Mouse (Mus musculus) megakaryocyte, adult 5-6 weeks (primary cell): ENCODE data around the gene Gm20388. TPM values are rescaled to one million over a fixed set of nuclear protein-coding genes. Genes with fewer than 3 reads are reported as not detected.
"Not testable (repeated sequence)": the region's sequence is repeated elsewhere in the genome, so short reads cannot be mapped to it uniquely, and the experiment has no call there.

Source experiments
- ATAC-seq: 2 replicates; pipeline ENCODE4 v1.8.0; 2016; ENCODE audit warnings: mild to moderate bottlenecking, inconsistent platforms; ENCODE audit not compliant: poor library complexity, severe bottlenecking
- total RNA-seq, 2 experiments: library from RNA; stranded (forward) in 1 of 2; stranded (reverse) in 1 of 2; fragments of 153-499, 151-499 nt in 1 of 2; fragments of 221-1000, 200-1000 nt in 1 of 2; gene quantifications; 2 replicates each; pipeline versions ENCODE4 v1.2.3 to v1.2.4; 2015 to 2017

The Gm20388 gene
- total RNA-seq, 2 experiments from 2014 or later = 7.6 to 15.5 TPM

DNA sequence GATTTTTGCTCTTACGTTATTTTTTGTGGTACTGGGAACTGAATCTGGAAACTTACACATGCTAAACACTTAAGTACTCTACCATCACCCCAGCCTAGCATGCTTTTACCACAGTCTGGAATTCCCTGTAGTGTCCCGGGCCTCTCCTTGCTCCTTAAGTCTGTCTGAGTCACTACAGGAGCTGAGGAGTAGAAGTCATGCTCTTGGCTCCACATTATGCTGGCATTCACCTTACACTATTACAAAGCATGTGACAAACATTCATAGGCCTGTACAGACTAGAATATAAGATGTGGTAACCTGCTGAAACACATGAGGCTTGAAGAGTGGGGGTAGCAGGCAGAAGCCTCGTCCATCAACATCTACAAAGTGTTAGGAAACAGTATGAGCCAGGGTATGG, 3112.1 kb downstream of the Gm20388 start:
- ATAC-seq = no peak

DNA sequence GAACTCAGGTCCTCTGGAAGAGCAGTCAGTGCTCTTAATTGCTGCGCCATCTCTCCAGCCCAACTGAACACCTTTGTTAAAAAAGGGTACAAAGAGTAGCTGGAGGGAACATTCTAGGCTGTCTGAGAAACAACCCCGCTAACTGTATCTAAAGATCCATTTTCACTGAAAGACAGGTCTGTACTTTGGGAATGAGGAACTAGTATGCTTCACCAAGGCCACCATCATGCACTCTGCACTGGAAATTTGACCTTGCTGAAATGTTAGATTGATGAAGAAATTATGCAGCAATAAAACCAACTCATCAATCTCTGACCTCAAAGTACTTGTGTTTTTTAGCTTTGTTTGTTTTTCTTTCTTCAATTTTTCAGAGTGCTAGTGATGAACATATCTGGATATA, 3113.6 kb downstream of the Gm20388 start:
- no peak for ATAC-seq

DNA sequence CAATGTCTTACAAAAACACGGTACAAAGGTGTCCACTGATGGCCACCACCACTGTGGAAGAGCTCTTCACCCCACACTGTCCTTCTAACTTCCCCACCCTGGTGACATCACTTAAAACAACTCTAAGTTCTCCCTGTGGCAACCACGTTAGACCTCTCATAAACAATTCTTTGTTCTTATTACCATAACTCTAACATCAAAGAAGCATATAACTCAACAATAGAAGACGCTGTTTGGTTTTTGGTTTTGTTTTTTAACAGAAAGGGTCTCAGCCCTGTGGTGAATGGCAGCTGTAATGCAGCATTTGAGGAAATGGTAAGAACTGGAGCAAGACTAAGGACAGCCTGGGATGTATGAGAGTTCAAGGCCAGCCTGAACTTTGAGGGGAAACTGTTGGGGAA, 3115.3 kb downstream of the Gm20388 start:
- peak; percentile 52 for ATAC-seq

GRCm38 (mm10) chr8:123027786-123028185, 3117.1 kb downstream of the Gm20388 start:
- ATAC-seq = no peak

GRCm38 (mm10) chr8:123030091-123030490, 3119.4 kb downstream of the Gm20388 start:
- not testable (repeated sequence) for ATAC-seq

GRCm38 (mm10) chr8:123031321-123031978, 3120.8 kb downstream of the Gm20388 start:
- no peak for ATAC-seq

DNA sequence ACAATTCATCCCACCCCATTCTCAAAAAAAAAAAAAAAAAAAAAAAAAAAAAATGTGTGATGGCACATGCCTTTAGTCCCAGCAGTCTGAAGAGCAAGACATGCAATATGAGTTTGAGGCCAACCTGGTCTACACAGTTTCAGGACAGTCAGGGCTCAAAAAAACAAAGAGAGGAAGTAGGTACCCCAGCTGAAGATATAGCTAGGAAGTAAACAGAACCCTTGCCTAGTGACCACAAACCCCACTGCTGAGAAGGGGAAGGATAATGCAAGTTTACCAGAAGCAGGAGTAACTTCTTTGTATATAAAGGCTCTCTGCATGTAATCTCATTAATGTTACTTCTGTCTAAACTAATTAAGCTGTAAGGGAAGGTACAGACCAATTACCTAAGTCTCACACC, 3122.1 kb downstream of the Gm20388 start:
- peak; percentile 78 for ATAC-seq

DNA sequence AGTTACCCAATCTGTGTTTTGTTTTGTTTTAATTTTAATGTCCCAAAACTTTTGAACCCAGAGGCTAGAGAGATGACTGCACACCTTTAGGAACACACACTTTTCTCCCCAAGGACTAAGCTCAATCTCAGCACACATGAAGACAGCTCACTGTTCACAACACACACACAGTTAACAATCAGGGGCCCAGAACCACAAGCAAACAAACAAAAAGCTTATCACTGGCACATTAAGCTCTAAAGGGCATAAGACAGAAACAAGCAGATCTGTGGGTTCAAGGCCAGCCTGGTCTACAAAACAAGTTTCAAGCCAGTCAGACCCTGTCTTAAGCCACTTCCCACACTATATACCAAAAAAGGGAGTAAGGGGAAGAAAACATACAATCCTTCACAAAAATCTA, 3122.8 kb downstream of the Gm20388 start:
- ATAC-seq = no peak

DNA sequence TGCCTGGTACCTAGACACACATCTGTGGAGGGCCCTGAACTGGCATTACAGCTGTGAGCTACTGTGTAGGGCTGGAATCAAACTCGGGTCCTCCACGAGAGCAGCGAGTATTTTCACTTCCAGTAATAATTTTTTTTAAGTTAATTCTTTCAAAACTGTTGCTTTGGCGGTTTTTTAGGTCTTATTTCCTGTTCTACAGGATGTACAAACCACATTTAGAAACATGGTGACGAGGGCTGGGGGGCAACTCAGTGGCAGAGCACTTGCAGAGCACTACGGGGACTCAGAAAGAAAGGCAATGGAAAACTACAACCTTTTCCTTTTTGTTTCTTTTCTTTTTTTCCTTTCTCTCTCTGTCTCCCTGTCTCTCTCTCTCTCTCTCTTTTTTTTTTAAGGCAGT, 3123.5 kb downstream of the Gm20388 start:
- peak; percentile 36 for ATAC-seq

GRCm38 (mm10) chr8:123036956-123037355, 3126.3 kb downstream of the Gm20388 start:
- 0 out of 2 replicates have a peak, but pooled peaks have one; percentile 22 for ATAC-seq

DNA sequence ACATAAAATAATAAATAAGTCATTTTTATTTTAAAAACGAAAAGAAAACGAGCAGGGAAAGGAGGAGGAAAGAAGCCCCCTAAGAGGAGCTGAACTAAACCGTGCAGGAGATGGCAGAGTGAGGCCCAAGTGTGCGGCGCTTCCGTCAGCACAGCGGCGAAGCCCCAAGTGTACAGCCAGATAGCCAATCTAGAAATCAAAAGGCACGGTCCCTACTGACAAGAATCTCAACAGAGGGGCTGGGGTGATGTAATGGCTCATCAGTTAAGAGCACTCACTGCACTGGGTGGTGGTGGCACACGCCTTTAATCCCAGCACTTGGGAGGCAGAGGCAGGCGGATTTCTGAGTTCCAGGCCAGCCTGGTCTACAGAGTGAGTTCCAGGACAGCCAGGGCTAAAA, 3126.8 kb downstream of the Gm20388 start:
- ATAC-seq = no peak

DNA sequence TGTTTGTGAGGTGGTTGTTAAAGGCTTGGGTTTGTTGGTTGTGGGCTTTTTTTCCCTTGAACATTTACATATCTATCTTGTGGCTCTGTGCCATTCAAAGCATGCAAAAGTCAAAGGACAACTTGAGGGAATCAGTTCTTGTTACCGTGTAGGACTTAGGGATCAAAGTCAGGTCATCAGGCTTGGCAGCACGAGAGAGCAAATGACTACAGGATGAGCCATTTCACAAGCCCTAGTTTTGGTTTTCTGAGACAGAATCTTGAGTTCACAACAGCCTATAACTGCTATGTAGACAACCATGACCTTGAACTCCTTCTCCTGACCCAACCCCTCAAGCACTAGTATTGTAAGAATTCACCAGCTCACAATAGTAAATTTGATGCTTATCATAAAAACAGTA, 3127.7 kb downstream of the Gm20388 start:
- ATAC-seq = no peak

DNA sequence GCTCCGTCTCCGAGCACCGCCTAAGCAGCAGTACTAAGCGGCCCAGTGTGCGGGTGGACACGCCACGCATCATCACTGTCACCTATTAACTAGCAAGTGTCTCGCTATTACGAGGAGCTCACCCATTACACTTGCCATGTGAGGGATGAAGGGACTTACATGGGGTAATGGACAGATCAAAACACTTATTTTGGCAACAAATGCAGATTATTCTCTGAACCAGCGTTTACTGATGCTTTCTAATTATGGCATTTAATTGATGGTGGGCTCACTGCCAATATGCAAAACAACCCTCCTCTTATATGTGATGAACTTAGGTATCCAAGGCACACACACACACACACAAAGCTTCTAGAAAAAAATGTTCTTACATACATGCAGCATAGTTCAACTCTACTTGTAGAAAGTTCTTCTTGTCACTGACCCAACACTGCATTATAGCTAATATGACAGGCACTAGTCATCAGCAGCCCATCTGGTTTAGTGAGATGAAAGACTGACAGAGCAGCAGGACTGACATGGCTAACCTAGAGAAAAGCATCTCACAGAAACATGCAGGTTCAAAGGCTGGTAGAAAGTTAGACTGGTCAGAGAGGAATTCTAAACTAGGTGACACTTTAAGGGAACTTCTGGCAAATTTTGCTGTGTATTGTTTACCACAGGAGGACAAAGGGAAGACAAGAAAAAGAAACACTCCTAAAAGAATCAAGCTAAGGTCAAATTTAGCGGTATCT, 3128.9 kb downstream of the Gm20388 start:
- no peak for ATAC-seq

DNA sequence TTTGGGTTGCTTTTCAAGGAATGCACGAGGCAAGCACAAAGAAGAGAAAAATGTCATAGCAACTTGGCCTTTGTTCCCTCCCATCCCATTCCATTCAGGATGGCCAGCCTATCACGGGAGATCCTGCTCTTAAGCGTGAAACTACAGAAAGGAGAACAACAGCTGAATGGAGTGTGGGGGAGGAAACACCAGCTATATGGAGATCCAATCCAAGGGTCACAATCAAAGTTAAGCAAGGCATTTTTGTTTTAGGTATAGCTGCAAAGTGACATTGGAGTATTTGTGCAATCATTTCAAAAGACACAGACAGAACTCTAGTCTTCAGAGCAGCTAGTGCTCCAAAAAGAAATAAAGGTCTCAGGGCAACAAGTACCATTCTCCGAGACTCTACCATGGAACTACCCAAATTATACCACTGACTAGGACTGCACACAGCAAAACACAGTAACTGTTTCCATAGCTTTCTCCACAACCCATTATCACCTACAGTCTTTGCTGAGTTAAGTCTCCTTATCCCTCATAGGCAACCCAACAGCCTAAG, 3129.5 kb downstream of the Gm20388 start:
- no peak for ATAC-seq

GRCm38 (mm10) chr8:123041008-123041773, 3130.6 kb downstream of the Gm20388 start:
- ATAC-seq = peak; percentile 35

DNA sequence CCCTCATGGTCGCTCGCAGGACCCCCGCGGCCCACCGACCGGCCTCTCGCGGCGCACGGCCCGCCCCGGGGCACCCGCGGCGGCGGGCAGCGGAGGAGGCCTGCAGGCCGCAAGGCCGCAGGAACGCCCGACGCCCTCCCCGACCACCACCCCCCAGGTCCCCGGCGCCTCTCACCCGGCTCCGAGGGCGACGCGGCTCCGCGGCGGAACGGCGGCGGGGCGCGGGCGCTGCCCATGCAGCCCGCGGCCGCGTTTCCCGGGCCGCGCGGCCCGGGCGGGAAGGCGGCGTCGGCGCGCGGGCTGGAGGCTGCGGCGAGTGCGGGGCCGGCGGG, 3131.1 kb downstream of the Gm20388 start:
- no peak for ATAC-seq

DNA sequence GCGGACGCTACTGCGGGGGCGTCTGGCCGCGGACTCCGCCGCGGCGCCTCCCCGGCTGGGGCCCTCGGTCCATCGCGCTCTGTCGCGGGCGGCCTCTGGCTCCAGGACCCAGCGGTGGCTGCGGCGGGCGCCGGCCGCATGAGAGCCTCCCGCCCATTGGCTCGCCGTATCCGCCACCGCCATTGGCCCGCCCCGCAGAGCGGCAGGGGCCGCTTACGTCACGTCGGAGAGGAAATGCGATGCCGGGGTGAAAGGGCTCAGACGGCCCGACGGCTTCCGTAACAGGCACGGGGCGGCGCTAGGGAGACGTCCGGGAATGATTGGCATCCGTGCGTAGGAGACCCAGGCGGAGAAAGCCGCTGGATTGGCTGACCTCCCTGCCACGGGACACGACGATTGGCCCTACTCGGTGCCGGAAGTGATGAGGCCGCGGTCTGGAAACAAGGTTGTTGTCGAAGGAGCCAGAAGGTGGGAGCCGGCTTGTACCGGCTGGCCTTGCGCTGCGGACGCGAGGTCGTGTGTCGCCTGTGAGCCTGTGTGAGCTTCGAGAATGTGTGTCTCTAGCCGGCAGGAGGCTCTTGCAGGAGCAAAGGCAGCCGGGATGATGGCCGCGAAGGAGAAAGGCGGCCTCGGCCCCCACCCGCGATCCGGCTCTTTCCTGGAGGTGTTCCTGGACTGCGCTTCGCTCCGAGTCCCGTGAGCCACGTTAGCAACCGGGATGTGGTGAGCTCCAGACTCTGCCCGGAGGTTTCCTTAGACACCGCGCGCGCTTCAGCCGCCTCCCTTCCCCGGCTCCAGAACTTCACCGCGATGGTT, 3131.7 kb downstream of the Gm20388 start, which contains the start of gene Ankrd11:
Ankrd11 (minus strand) TSS at position 120 of the 816 bp plus-strand sequence.
- ATAC-seq = peak; percentile 84

DNA sequence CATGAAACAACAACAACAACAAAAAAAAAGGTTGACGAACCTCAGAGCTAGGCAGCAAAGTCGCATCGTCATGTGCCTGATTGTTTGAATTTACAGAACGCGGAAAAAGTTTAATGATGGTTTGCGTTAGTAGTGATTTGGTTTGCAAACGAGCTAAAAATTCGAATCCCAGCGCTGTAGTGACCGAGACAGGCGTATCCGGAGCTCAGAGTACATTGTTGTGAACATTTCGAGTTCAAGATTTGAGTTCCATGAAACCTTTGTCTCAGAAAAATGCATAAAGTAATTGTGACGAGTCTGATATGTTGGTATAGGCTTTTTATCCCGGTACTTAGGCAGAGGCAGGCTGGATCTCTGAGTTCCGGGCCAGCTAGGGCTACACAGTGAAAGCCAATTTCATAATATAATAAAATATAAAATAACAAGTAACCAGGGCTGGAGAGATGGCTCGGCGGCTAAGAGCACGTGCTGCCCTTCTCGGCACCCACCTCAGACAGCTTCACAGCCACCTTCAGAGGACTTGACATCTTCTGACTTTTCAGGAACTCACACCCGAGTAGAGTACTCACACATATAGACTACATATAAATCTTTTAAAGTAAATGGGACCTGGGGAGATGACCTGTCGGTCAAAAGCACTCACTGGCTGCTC, 3132.5 kb downstream of the Gm20388 start:
- ATAC-seq = no peak

DNA sequence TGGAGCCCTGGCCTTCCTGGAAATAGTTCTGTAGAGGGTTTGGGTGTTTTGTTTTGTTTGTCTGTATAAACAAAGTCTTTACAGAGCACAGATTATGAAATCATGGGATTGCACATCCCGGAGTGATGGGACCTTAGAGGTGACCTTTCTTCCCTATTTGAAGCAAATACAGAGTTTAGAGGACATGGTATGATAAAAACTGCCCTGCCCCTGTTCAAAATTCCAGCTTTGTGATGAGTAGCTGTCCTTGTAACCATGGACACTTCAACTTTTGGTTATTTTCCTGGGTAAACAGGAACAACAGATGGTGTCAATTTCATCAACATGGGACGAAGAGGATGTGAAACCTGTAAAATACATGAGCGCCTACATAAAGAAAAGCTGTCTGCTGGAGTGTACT, 3133.3 kb downstream of the Gm20388 start:
- 0 out of 2 replicates have a peak, but pooled peaks have one; percentile 8 for ATAC-seq
